Mouse (Mus musculus): ENCODE data around the gene Gm20517. TPM values are rescaled to one million over a fixed set of nuclear protein-coding genes. Genes with fewer than 3 reads are reported as not detected.
A peak's percentile ranks its signal among the peaks of the same experiment; 100 is the strongest.

Gene Gm20517
- polyA plus RNA-seq, 1 experiment from 2014 or later = 0.54 TPM

- Histone ChIP-seq H3K4me2 (replicated peaks) (no peak overlapping the region), H3K27me3 (replicated peaks) (no peaks in the 10 kb centered on the region; the same call in 1 of the 2 replicates), H3K36me3 (no peaks in the 10 kb centered on the region), H3K9me3 (no peaks in the 10 kb centered on the region), H3K4me1 (replicated peaks) (peaks cover 23% of the 10 kb centered on the region), H3K27ac (no peak overlapping the region), H3K4me3 (replicated peaks) (no peak overlapping the region), H3K9ac (no peak overlapping the region)
- ATAC-seq = no peak
- WGBS = 86% methylated on average over 3 of the region's 3 CpGs
Observed at GRCm38 (mm10) chr17:47691650-47692049, 80.3 kb downstream of the Gm20517 start.

- ATAC-seq = no peak
- H3K4me1 ChIP-seq (replicated peaks) = peaks cover 15% of the 10 kb centered on the region
- no peaks in the 10 kb centered on the region for H3K9me3 ChIP-seq
- H3K9ac ChIP-seq = peak overlapping the region; percentile 81
- no peaks in the 10 kb centered on the region; the same call in 1 of the 2 replicates for H3K27me3 ChIP-seq (replicated peaks)
- 33% methylated on average over 13 of the region's 13 CpGs for WGBS
- peak overlapping the region; percentile 71; the same call in 1 of the 2 replicates for H3K27ac ChIP-seq
- H3K36me3 ChIP-seq = no peaks in the 10 kb centered on the region
- H3K4me3 ChIP-seq (replicated peaks) = peak overlapping the region; percentile 79
- peak overlapping the region; percentile 95 for H3K4me2 ChIP-seq (replicated peaks)
Observed at GRCm38 (mm10) chr17:47693671-47694441, 82.5 kb downstream of the Gm20517 start.

GRCm38 (mm10) chr17:47694442-47694502, 82.9 kb downstream of the Gm20517 start, which contains the start of gene Gm21981:
Gm21981 (minus strand) TSS chr17:47694455.
- peaks cover 16% of the 10 kb centered on the region for H3K4me1 ChIP-seq (replicated peaks)
- H3K4me2 ChIP-seq (replicated peaks) = peak within 1 kb of the TSS; percentile 95
- H3K36me3 ChIP-seq = no peaks in the 10 kb centered on the region
- ATAC-seq = no peak
- peak within 1 kb of the TSS; percentile 79 for H3K4me3 ChIP-seq (replicated peaks)
- 2% methylated on average over 3 of the region's 3 CpGs for WGBS
- H3K9ac ChIP-seq = peak within 1 kb of the TSS; percentile 81
- no peaks in the 10 kb centered on the region for H3K9me3 ChIP-seq
- H3K27ac ChIP-seq = peak within 1 kb of the TSS; percentile 71
- no peaks in the 10 kb centered on the region; the same call in 1 of the 2 replicates for H3K27me3 ChIP-seq (replicated peaks)

GRCm38 (mm10) chr17:47694503-47695336, 83.3 kb downstream of the Gm20517 start, which contains the start of gene Prickle4:
Prickle4 (minus strand) TSS chr17:47694736.
- H3K4me1 ChIP-seq (replicated peaks) = peaks cover 17% of the 10 kb centered on the region; the same call in 1 of the 2 replicates
- H3K4me3 ChIP-seq (replicated peaks) = peak within 1 kb of the TSS; percentile 79
- peak; percentile 94 for ATAC-seq
- peak within 1 kb of the TSS; percentile 95 for H3K4me2 ChIP-seq (replicated peaks)
- H3K36me3 ChIP-seq = no peaks in the 10 kb centered on the region
- no peaks in the 10 kb centered on the region for H3K9me3 ChIP-seq
- H3K9ac ChIP-seq = peak within 1 kb of the TSS; percentile 81
- H3K27me3 ChIP-seq (replicated peaks) = no peaks in the 10 kb centered on the region; the same call in 1 of the 2 replicates
- under 1% methylated on average over 82 of the region's 82 CpGs for WGBS
- H3K27ac ChIP-seq = peak within 1 kb of the TSS; percentile 71

- no peaks in the 10 kb centered on the region for H3K9me3 ChIP-seq
- under 1% methylated on average over 23 of the region's 23 CpGs for WGBS
- 0 out of 2 replicates have a peak, but pooled peaks cover 3% of the 10 kb centered on the region for H3K36me3 ChIP-seq
- no peaks in the 10 kb centered on the region; the same call in 1 of the 2 replicates for H3K27me3 ChIP-seq (replicated peaks)
- H3K4me1 ChIP-seq (replicated peaks) = peaks cover 20% of the 10 kb centered on the region; the same call in 1 of the 2 replicates
- peak overlapping the region; percentile 81 for H3K9ac ChIP-seq
- H3K27ac ChIP-seq = peak overlapping the region; percentile 61; the same call in 1 of the 2 replicates
- ATAC-seq = no peak; the same call in 1 of the 2 replicates
- peak overlapping the region; percentile 79 for H3K4me3 ChIP-seq (replicated peaks)
- peak overlapping the region; percentile 95 for H3K4me2 ChIP-seq (replicated peaks)
Observed at GRCm38 (mm10) chr17:47695337-47695710, 83.9 kb downstream of the Gm20517 start.

- peaks cover 3% of the 10 kb centered on the region; the same call in 1 of the 2 replicates for H3K27me3 ChIP-seq (replicated peaks)
- WGBS = 88% methylated on average over 10 of the region's 10 CpGs
- no peak overlapping the region for H3K9ac ChIP-seq
- no peaks in the 10 kb centered on the region for H3K9me3 ChIP-seq
- no peak overlapping the region for H3K4me2 ChIP-seq (replicated peaks)
- 0 out of 2 replicates have a peak, but pooled peaks cover 5% of the 10 kb centered on the region for H3K36me3 ChIP-seq
- ATAC-seq = no peak
- no peak overlapping the region for H3K27ac ChIP-seq
- no peak overlapping the region for H3K4me3 ChIP-seq (replicated peaks)
- peaks cover 24% of the 10 kb centered on the region; the same call in 1 of the 2 replicates for H3K4me1 ChIP-seq (replicated peaks)
Observed at GRCm38 (mm10) chr17:47698156-47698555, 86.8 kb downstream of the Gm20517 start.

- no peak overlapping the region for H3K4me2 ChIP-seq (replicated peaks)
- WGBS = 72% methylated on average over 2 of the region's 2 CpGs
- H3K27me3 ChIP-seq (replicated peaks) = 0 out of 2 replicates have a peak, but pooled peaks cover 4% of the 10 kb centered on the region
- no peak for ATAC-seq
- H3K9ac ChIP-seq = no peak overlapping the region
- H3K36me3 ChIP-seq = 0 out of 2 replicates have a peak, but pooled peaks cover 5% of the 10 kb centered on the region
- no peak overlapping the region for H3K4me3 ChIP-seq (replicated peaks)
- no peak overlapping the region for H3K27ac ChIP-seq
- peaks cover 20% of the 10 kb centered on the region; the same call in 1 of the 2 replicates for H3K4me1 ChIP-seq (replicated peaks)
- no peaks in the 10 kb centered on the region for H3K9me3 ChIP-seq
Observed at GRCm38 (mm10) chr17:47699055-47699454, 87.7 kb downstream of the Gm20517 start.

- WGBS = 69% methylated on average over 9 of the region's 9 CpGs
- H3K4me3 ChIP-seq (replicated peaks) = no peak overlapping the region
- H3K36me3 ChIP-seq = 0 out of 2 replicates have a peak, but pooled peaks cover 5% of the 10 kb centered on the region
- H3K4me2 ChIP-seq (replicated peaks) = no peak overlapping the region
- H3K9ac ChIP-seq = no peak overlapping the region
- H3K9me3 ChIP-seq = no peaks in the 10 kb centered on the region
- H3K27ac ChIP-seq = no peak overlapping the region
- peaks cover 21% of the 10 kb centered on the region; the same call in 1 of the 2 replicates for H3K4me1 ChIP-seq (replicated peaks)
- no peak for ATAC-seq
- H3K27me3 ChIP-seq (replicated peaks) = 0 out of 2 replicates have a peak, but pooled peaks cover 4% of the 10 kb centered on the region
Observed at GRCm38 (mm10) chr17:47701793-47702192, 90.4 kb downstream of the Gm20517 start.

- Histone ChIP-seq H3K27me3 (replicated peaks) (0 out of 2 replicates have a peak, but pooled peaks cover 4% of the 10 kb centered on the region), H3K9me3 (no peaks in the 10 kb centered on the region), H3K4me2 (replicated peaks) (no peak overlapping the region), H3K4me1 (replicated peaks) (peaks cover 22% of the 10 kb centered on the region; the same call in 1 of the 2 replicates), H3K9ac (no peak overlapping the region), H3K4me3 (replicated peaks) (no peak overlapping the region), H3K36me3 (0 out of 2 replicates have a peak, but pooled peaks cover 5% of the 10 kb centered on the region), H3K27ac (no peak overlapping the region)
- WGBS = 43% methylated on average over 27 of the region's 28 CpGs
- ATAC-seq = no peak
Observed at GRCm38 (mm10) chr17:47702548-47703345, 91.4 kb downstream of the Gm20517 start.

- Histone ChIP-seq H3K27me3 (replicated peaks) (0 out of 2 replicates have a peak, but pooled peaks cover 4% of the 10 kb centered on the region), H3K9ac (no peak overlapping the region), H3K27ac (no peak overlapping the region), H3K36me3 (0 out of 2 replicates have a peak, but pooled peaks cover 5% of the 10 kb centered on the region), H3K4me1 (replicated peaks) (peaks cover 22% of the 10 kb centered on the region; the same call in 1 of the 2 replicates), H3K9me3 (no peaks in the 10 kb centered on the region), H3K4me3 (replicated peaks) (no peak overlapping the region), H3K4me2 (replicated peaks) (no peak overlapping the region)
- WGBS = 45% methylated on average over 20 of the region's 20 CpGs
- no peak for ATAC-seq
Observed at GRCm38 (mm10) chr17:47703556-47703955, 92.2 kb downstream of the Gm20517 start.

- H3K27ac ChIP-seq = no peak overlapping the region
- peaks cover 15% of the 10 kb centered on the region; the same call in 1 of the 2 replicates for H3K4me1 ChIP-seq (replicated peaks)
- 86% methylated on average over 4 of the region's 4 CpGs for WGBS
- H3K27me3 ChIP-seq (replicated peaks) = 0 out of 2 replicates have a peak, but pooled peaks cover 4% of the 10 kb centered on the region
- no peak overlapping the region for H3K9ac ChIP-seq
- H3K4me2 ChIP-seq (replicated peaks) = no peak overlapping the region
- no peak overlapping the region for H3K4me3 ChIP-seq (replicated peaks)
- H3K36me3 ChIP-seq = 0 out of 2 replicates have a peak, but pooled peaks cover 5% of the 10 kb centered on the region
- no peak for ATAC-seq
- H3K9me3 ChIP-seq = no peaks in the 10 kb centered on the region
Observed at GRCm38 (mm10) chr17:47704692-47705091, 93.3 kb downstream of the Gm20517 start.

Data from intestine, embryonic 15.5 days (tissue).